Mouse (Mus musculus): Measurements from ENCODE around the gene Armc7.

- TF ChIP-seq GATA1 (IDR thresholded peaks at IDR 0.05; ENCODE audit: borderline replicate concordance, low read length) (no peak), FLI1 (IDR thresholded peaks at IDR 0.05; ENCODE audit: low read length) (no peak)
Measured at GRCm38 (mm10) chr11:115432814-115433213, 42.7 kb upstream of the Armc7 start.

Data from megakaryocyte, embryonic 14.5 days (primary cell).